Mouse (Mus musculus): ENCODE results near the gene Wfdc15a.

GRCm38 (mm10) chr2:164190576-164190975, 9.4 kb downstream of the Wfdc15a start, which contains the start of gene Wfdc12:
- TF ChIP-seq POLR2A (IDR thresholded peaks at IDR 0.05; ENCODE audit: extremely low read depth, insufficient read depth, low read length) = no peak
- no peak for TF ChIP-seq CTCF (IDR thresholded peaks at IDR 0.05; ENCODE audit: low read depth, low read length)

All from liver, adult 2 months (tissue).